In genomic region chr1:74723748-74724147, GRCm38 (mm10) we compare ENCODE assay signal across 9 mouse cellular contexts. TPM values are rescaled to one million over a fixed set of nuclear protein-coding genes. Genes with fewer than 3 reads are reported as not detected.
DNase-seq lines count a peak whose midpoint lies in the region; ATAC-seq and TF ChIP-seq lines count a peak whose summit lies in the region.
"Had no signal": no experiment of that assay in that cellular context is flagged by ENCODE, and none has a peak within 500 bp of the region (broad histone marks: within the 10 kb centered on the region; RNA-seq: fewer than 3 reads in every experiment).

No protein-coding gene starts in this region.

- H3K9me3 ChIP-seq in forebrain, embryonic 14.5 days (replicated peaks; ENCODE audit: control insufficient read depth, low read length): no peaks in the 10 kb centered on the region
- H3K9me3 ChIP-seq in forebrain, embryonic 13.5 days (replicated peaks): no peaks in the 10 kb centered on the region
- no peaks in the 10 kb centered on the region for H3K9me3 ChIP-seq in midbrain, embryonic 10.5 days (replicated peaks)
- H3K9me3 ChIP-seq in midbrain, embryonic 16.5 days (replicated peaks; ENCODE audit: control insufficient read depth, low read length, poor library complexity, severe bottlenecking): no peaks in the 10 kb centered on the region
- H3K9me3 ChIP-seq: embryonic facial prominence, embryonic 13.5 days had no signal

- H3K4me1 ChIP-seq in forebrain, embryonic 14.5 days (ENCODE audit: control insufficient read depth, insufficient read depth, low read length): no peaks in the 10 kb centered on the region
- H3K4me1 ChIP-seq in forebrain, embryonic 13.5 days: no peaks in the 10 kb centered on the region
- H3K4me1 ChIP-seq in midbrain, embryonic 10.5 days: 0 out of 2 replicates have a peak, but pooled peaks cover 4% of the 10 kb centered on the region
- no peaks in the 10 kb centered on the region for H3K4me1 ChIP-seq in midbrain, embryonic 16.5 days (ENCODE audit: control insufficient read depth, insufficient read depth, low read length)
- peaks cover 9% of the 10 kb centered on the region; the same call in 1 of the 2 replicates for H3K4me1 ChIP-seq in small intestine, adult 2 months (ENCODE audit: control insufficient read depth, insufficient read depth, insufficient read length, low read length)
- H3K4me1 ChIP-seq: embryonic facial prominence, embryonic 13.5 days had no signal

- H3K9ac ChIP-seq in forebrain, embryonic 14.5 days (ENCODE audit: low read length): no peak overlapping the region
- no peak overlapping the region for H3K9ac ChIP-seq in forebrain, embryonic 13.5 days
- H3K9ac ChIP-seq in midbrain, embryonic 16.5 days (ENCODE audit: low read depth, low read length): no peak overlapping the region
- H3K9ac ChIP-seq: embryonic facial prominence, embryonic 13.5 days had no signal

- H3K27ac ChIP-seq in forebrain, embryonic 14.5 days (ENCODE audit: low read depth, low read length): no peak overlapping the region
- no peak overlapping the region for H3K27ac ChIP-seq in forebrain, embryonic 13.5 days
- H3K27ac ChIP-seq in midbrain, embryonic 10.5 days (replicated peaks): no peak overlapping the region
- no peak overlapping the region for H3K27ac ChIP-seq in midbrain, embryonic 16.5 days (ENCODE audit: low read length)
- no peak overlapping the region for H3K27ac ChIP-seq in small intestine, adult 2 months (ENCODE audit: insufficient read depth, low read depth, low read length)
- H3K27ac ChIP-seq: embryonic facial prominence, embryonic 13.5 days had no signal

- DNase-seq in forebrain, embryonic 14.5 days (ENCODE audit: low spot score): peak; percentile 17
- peak; percentile 28 for DNase-seq in midbrain, embryonic 10.5 days (ENCODE audit: low spot score)
- peak; percentile 22 for DNase-seq in embryo, embryonic 11 days
- no peak for DNase-seq in urinary bladder, postnatal 10 days (ENCODE audit: low spot score)
- no peak for DNase-seq in gastrocnemius, postnatal 4 days (ENCODE audit: low spot score in 2 of 2)

- no peaks in the 10 kb centered on the region for H3K27me3 ChIP-seq in forebrain, embryonic 14.5 days (replicated peaks; ENCODE audit: control insufficient read depth, insufficient read depth, low read length)
- H3K27me3 ChIP-seq in forebrain, embryonic 13.5 days: no peaks in the 10 kb centered on the region
- no peaks in the 10 kb centered on the region for H3K27me3 ChIP-seq in midbrain, embryonic 10.5 days (ENCODE audit: low read depth, poor library complexity, severe bottlenecking)
- H3K27me3 ChIP-seq in midbrain, embryonic 16.5 days (ENCODE audit: control insufficient read depth, insufficient read depth, low read depth, low read length): no peaks in the 10 kb centered on the region
- H3K27me3 ChIP-seq in small intestine, adult 2 months (ENCODE audit: control insufficient read depth, insufficient read depth, low read length): no peaks in the 10 kb centered on the region
- H3K27me3 ChIP-seq: embryonic facial prominence, embryonic 13.5 days had no signal

- H3K36me3 ChIP-seq in forebrain, embryonic 14.5 days (ENCODE audit: control insufficient read depth, insufficient read depth, low read length): no peaks in the 10 kb centered on the region
- no peaks in the 10 kb centered on the region for H3K36me3 ChIP-seq in forebrain, embryonic 13.5 days (ENCODE audit: poor library complexity, severe bottlenecking)
- H3K36me3 ChIP-seq in midbrain, embryonic 10.5 days: no peaks in the 10 kb centered on the region
- no peaks in the 10 kb centered on the region for H3K36me3 ChIP-seq in midbrain, embryonic 16.5 days (ENCODE audit: control insufficient read depth, insufficient read depth, low read length)
- 0 out of 2 replicates have a peak, but pooled peaks cover 4% of the 10 kb centered on the region for H3K36me3 ChIP-seq in small intestine, adult 2 months (ENCODE audit: control insufficient read depth, insufficient read depth, low read length)
- H3K36me3 ChIP-seq: embryonic facial prominence, embryonic 13.5 days had no signal

- TF ChIP-seq CTCF in small intestine, adult 2 months (IDR thresholded peaks at IDR 0.05; ENCODE audit: extremely low read depth, insufficient read length, insufficient replicate concordance, low read depth, low read length): peak; percentile 53; the same call in 1 of the 2 replicates

- no peak overlapping the region for H3K4me3 ChIP-seq in forebrain, embryonic 14.5 days (ENCODE audit: low read depth, low read length)
- no peak overlapping the region for H3K4me3 ChIP-seq in forebrain, embryonic 13.5 days
- no peak overlapping the region for H3K4me3 ChIP-seq in midbrain, embryonic 10.5 days
- no peak overlapping the region for H3K4me3 ChIP-seq in midbrain, embryonic 16.5 days (ENCODE audit: low read depth, low read length)
- H3K4me3 ChIP-seq in small intestine, adult 2 months (ENCODE audit: low read depth, low read length): no peak overlapping the region
- H3K4me3 ChIP-seq: embryonic facial prominence, embryonic 13.5 days had no signal

- no peak for ATAC-seq in forebrain, embryonic 14.5 days
- ATAC-seq in forebrain, embryonic 13.5 days: no peak
- no peak for ATAC-seq in midbrain, embryonic 16.5 days

- WGBS in forebrain, embryonic 14.5 days: 77% methylated on average over 2 of the region's 2 CpGs
- WGBS in forebrain, embryonic 13.5 days: 77% methylated on average over 2 of the region's 2 CpGs
- 79% methylated on average over 2 of the region's 2 CpGs for WGBS in midbrain, embryonic 10.5 days
- WGBS in midbrain, embryonic 16.5 days: 80% methylated on average over 2 of the region's 2 CpGs
- WGBS in small intestine, adult 2 months: 88% methylated on average over 2 of the region's 2 CpGs

- H3K4me2 ChIP-seq in forebrain, embryonic 14.5 days (ENCODE audit: low read length): no peak overlapping the region
- no peak overlapping the region for H3K4me2 ChIP-seq in forebrain, embryonic 13.5 days
- H3K4me2 ChIP-seq in midbrain, embryonic 16.5 days (ENCODE audit: low read length): no peak overlapping the region
- H3K4me2 ChIP-seq: embryonic facial prominence, embryonic 13.5 days had no signal

- TF ChIP-seq POLR2A in small intestine, adult 2 months (IDR thresholded peaks at IDR 0.05; ENCODE audit: low read depth, low read length): no peak

RNA-seq across cellular contexts. Expression of gene Cyp27a1, which starts 10.4 kb away (rescaled TPM):
- 1.2 and 1.9 TPM in 2 replicates for polyA plus RNA-seq in forebrain, embryonic 14.5 days (2014; fragmentation: Nextera tagmentation; extraction: Ambion mirVana)
- polyA plus RNA-seq in forebrain, embryonic 13.5 days (2015; fragmentation: Nextera tagmentation; extraction: Ambion mirVana): 0.81 and 1.4 TPM in 2 replicates
- 6.7 and 6.9 TPM in 2 replicates for polyA plus RNA-seq in midbrain, embryonic 10.5 days (2016; fragmentation: Nextera tagmentation; extraction: Ambion mirVana)
- 1.8 and 2.8 TPM in 2 replicates for polyA plus RNA-seq in midbrain, embryonic 16.5 days (2015; fragmentation: Nextera tagmentation; extraction: Ambion mirVana)
- 5.6 and 36.2 TPM in 2 replicates for polyA plus RNA-seq in small intestine, adult 2 months (2012; rRNA removed)
- 1 to 10 TPM; 6.5 to 6.7 TPM for total RNA-seq in gastrocnemius, postnatal 4 days (2021)

RNA-seq across cellular contexts. Expression of gene Prkag3, which starts 25.3 kb away (rescaled TPM):
- not detected in 2 replicates for polyA plus RNA-seq in forebrain, embryonic 14.5 days (2014; fragmentation: Nextera tagmentation; extraction: Ambion mirVana)
- not detected in 2 replicates for polyA plus RNA-seq in forebrain, embryonic 13.5 days (2015; fragmentation: Nextera tagmentation; extraction: Ambion mirVana)
- polyA plus RNA-seq in midbrain, embryonic 10.5 days (2016; fragmentation: Nextera tagmentation; extraction: Ambion mirVana): not detected in 2 replicates
- polyA plus RNA-seq in midbrain, embryonic 16.5 days (2015; fragmentation: Nextera tagmentation; extraction: Ambion mirVana): not detected in 2 replicates
- polyA plus RNA-seq in small intestine, adult 2 months (2012; rRNA removed): 1.5 TPM in 1 of 2 replicates, not detected in the other
- 10 to 100 TPM; 26.1 to 29.4 TPM for total RNA-seq in gastrocnemius, postnatal 4 days (2021)

RNA-seq across cellular contexts. Expression of gene Wnt6, which starts 47.9 kb away (rescaled TPM):
- polyA plus RNA-seq in forebrain, embryonic 14.5 days (2014; fragmentation: Nextera tagmentation; extraction: Ambion mirVana): 1.3 and 3.6 TPM in 2 replicates
- 0.73 and 0.92 TPM in 2 replicates for polyA plus RNA-seq in forebrain, embryonic 13.5 days (2015; fragmentation: Nextera tagmentation; extraction: Ambion mirVana)
- 8.7 and 11.0 TPM in 2 replicates for polyA plus RNA-seq in midbrain, embryonic 10.5 days (2016; fragmentation: Nextera tagmentation; extraction: Ambion mirVana)
- 3.6 and 4.2 TPM in 2 replicates for polyA plus RNA-seq in midbrain, embryonic 16.5 days (2015; fragmentation: Nextera tagmentation; extraction: Ambion mirVana)
- 2.0 and 6.0 TPM in 2 replicates for polyA plus RNA-seq in small intestine, adult 2 months (2012; rRNA removed)
- total RNA-seq in gastrocnemius, postnatal 4 days (2021): 1 to 10 TPM; 1.1 to 1.8 TPM

Comparison
In these comparisons a context has a peak if more than half of its experiments do, and no peak if none do; other contexts are left out.
1. DNase-seq: peak in forebrain, embryonic 14.5 days (single experiment), midbrain, embryonic 10.5 days (single experiment) and embryo, embryonic 11 days (single experiment); none in urinary bladder, postnatal 10 days (single experiment) and gastrocnemius, postnatal 4 days (0 of 2).